8 mouse cellular contexts compared by ENCODE assay signal in genomic region chr17:84100523-84100922, GRCm38 (mm10).
A peak's percentile ranks its signal among the peaks of the same experiment; 100 is the strongest.
DNase-seq lines count a peak whose midpoint lies in the region; ATAC-seq and TF ChIP-seq lines count a peak whose summit lies in the region.

No protein-coding gene starts in this region.

- H3K9me3 ChIP-seq in heart, embryonic 11.5 days (replicated peaks; ENCODE audit: control insufficient read depth, low read length), result no peaks in the 10 kb centered on the region
- no peaks in the 10 kb centered on the region for H3K9me3 ChIP-seq in embryonic facial prominence, embryonic 15.5 days (replicated peaks)
- no peaks in the 10 kb centered on the region for H3K9me3 ChIP-seq in neural tube, embryonic 15.5 days (replicated peaks)

- intact Hi-C loops in heart, adult 2 months (cut with DNase I), result no loop called here
- intact Hi-C loops in left cerebral cortex, postnatal 4 days (cut with DNase I), result no loop called here

- WGBS in heart, adult 2 months, result 46% methylated on average over 10 of the region's 10 CpGs
- 55% methylated on average over 10 of the region's 10 CpGs for WGBS in heart, embryonic 11.5 days (ENCODE audit: insufficient replicate concordance)
- WGBS in embryonic facial prominence, embryonic 15.5 days, result 47% methylated on average over 10 of the region's 10 CpGs
- 46% methylated on average over 10 of the region's 10 CpGs for WGBS in neural tube, embryonic 15.5 days

- ATAC-seq in heart, embryonic 11.5 days (replicated peaks; ENCODE audit: insufficient number of reproducible peaks, low FRiP score, low TSS enrichment), result no peak
- ATAC-seq in embryonic facial prominence, embryonic 15.5 days (ENCODE audit: insufficient number of reproducible peaks, low FRiP score, low TSS enrichment, low read depth), result no peak
- ATAC-seq in neural tube, embryonic 15.5 days (ENCODE audit: low FRiP score), result no peak

- H3K79me2 ChIP-seq in heart, adult 2 months (replicated peaks; ENCODE audit: control insufficient read depth, insufficient read depth, low read length), result no peaks in the 10 kb centered on the region

- H3K27me3 ChIP-seq in heart, adult 2 months (ENCODE audit: control insufficient read depth, insufficient read depth, low read length), result no peaks in the 10 kb centered on the region
- H3K27me3 ChIP-seq in heart, embryonic 11.5 days (ENCODE audit: control insufficient read depth, insufficient read depth, low read length), result peaks cover 6% of the 10 kb centered on the region; the same call in 1 of the 2 replicates
- H3K27me3 ChIP-seq in embryonic facial prominence, embryonic 15.5 days, result no peaks in the 10 kb centered on the region
- no peaks in the 10 kb centered on the region for H3K27me3 ChIP-seq in neural tube, embryonic 15.5 days (replicated peaks)

- H3K4me3 ChIP-seq in heart, adult 2 months, result no peak overlapping the region
- H3K4me3 ChIP-seq in heart, embryonic 11.5 days (ENCODE audit: low read depth, low read length), result no peak overlapping the region
- no peak overlapping the region for H3K4me3 ChIP-seq in embryonic facial prominence, embryonic 15.5 days (replicated peaks)
- H3K4me3 ChIP-seq in neural tube, embryonic 15.5 days (replicated peaks), result no peak overlapping the region

- peak overlapping the region; percentile 54 for H3K27ac ChIP-seq in heart, adult 2 months
- no peak overlapping the region for H3K27ac ChIP-seq in heart, embryonic 11.5 days (ENCODE audit: low read depth, low read length)
- 0 out of 2 replicates have a peak overlapping the region, but pooled peaks have one; percentile 48 for H3K27ac ChIP-seq in embryonic facial prominence, embryonic 15.5 days (replicated peaks)
- H3K27ac ChIP-seq in neural tube, embryonic 15.5 days (replicated peaks), result peak overlapping the region; percentile 34; the same call in 1 of the 2 replicates

- no peaks in the 10 kb centered on the region for H3K36me3 ChIP-seq in heart, adult 2 months (ENCODE audit: control insufficient read depth, insufficient read depth, low read length)
- no peaks in the 10 kb centered on the region for H3K36me3 ChIP-seq in heart, embryonic 11.5 days (ENCODE audit: control insufficient read depth, insufficient read depth, low read length)
- H3K36me3 ChIP-seq in embryonic facial prominence, embryonic 15.5 days, result no peaks in the 10 kb centered on the region
- no peaks in the 10 kb centered on the region for H3K36me3 ChIP-seq in neural tube, embryonic 15.5 days

- no peak for TF ChIP-seq CTCF in heart, adult 2 months (IDR thresholded peaks at IDR 0.05)

- H3K4me2 ChIP-seq in heart, embryonic 11.5 days, result no peak overlapping the region
- H3K4me2 ChIP-seq in embryonic facial prominence, embryonic 15.5 days (replicated peaks), result no peak overlapping the region
- H3K4me2 ChIP-seq in neural tube, embryonic 15.5 days, result no peak overlapping the region

- no peak for TF ChIP-seq EP300 in heart, adult 2 months (IDR thresholded peaks at IDR 0.05; ENCODE audit: insufficient read depth, low read depth, low read length)

- peak overlapping the region; percentile 17; the same call in 1 of the 2 replicates for H3K9ac ChIP-seq in heart, adult 2 months (ENCODE audit: low read depth, low read length)
- no peak overlapping the region for H3K9ac ChIP-seq in heart, embryonic 11.5 days (ENCODE audit: low read depth, low read length)
- no peak overlapping the region for H3K9ac ChIP-seq in embryonic facial prominence, embryonic 15.5 days
- no peak overlapping the region for H3K9ac ChIP-seq in neural tube, embryonic 15.5 days (replicated peaks)

- peak; percentile 60 to 76 for DNase-seq in heart, adult 2 months
- peak; percentile 40 for DNase-seq in 416B (ENCODE audit: low read depth)
- peak; percentile 38 for DNase-seq in left cerebral cortex, postnatal 4 days
- no peak for DNase-seq in layer of hippocampus, postnatal 36 days
- DNase-seq in retina, embryonic 14.5 days (ENCODE audit: low spot score), result no peak

- H3K4me1 ChIP-seq in heart, adult 2 months (ENCODE audit: control insufficient read depth, insufficient read depth, low read length), result peaks cover 21% of the 10 kb centered on the region
- peaks cover 18% of the 10 kb centered on the region for H3K4me1 ChIP-seq in heart, embryonic 11.5 days (ENCODE audit: control insufficient read depth, insufficient read depth, low read length)
- H3K4me1 ChIP-seq in embryonic facial prominence, embryonic 15.5 days, result peaks cover 41% of the 10 kb centered on the region
- H3K4me1 ChIP-seq in neural tube, embryonic 15.5 days, result peaks cover 28% of the 10 kb centered on the region

- TF ChIP-seq POLR2A in heart, adult 2 months (IDR thresholded peaks at IDR 0.05; ENCODE audit: insufficient read depth, low read depth, low read length), result peak; percentile 57

Comparison
In these comparisons a context has a peak if more than half of its experiments do, and no peak if none do; other contexts are left out.
1. DNase-seq: peak in heart, adult 2 months (2 of 2), 416B (single experiment) and left cerebral cortex, postnatal 4 days (single experiment); none in layer of hippocampus, postnatal 36 days (0 of 2) and retina, embryonic 14.5 days (single experiment).